Mouse (Mus musculus): ENCODE measurements around the gene Hoxa7.

GRCm38 (mm10) chr6:52190410-52190809 lies 31.2 kb downstream of the Hoxa7 start:
- no peak for TF ChIP-seq CTCF (IDR thresholded peaks at IDR 0.05; ENCODE audit: low read depth, low read length)
- no peak for TF ChIP-seq POLR2A (IDR thresholded peaks at IDR 0.05; ENCODE audit: borderline replicate concordance, low read depth, low read length)
